Mouse (Mus musculus) neural tube, embryonic 10.5 days (tissue): ENCODE data around the gene Zfp64.
"Not testable (repeated sequence)": the region's sequence is repeated elsewhere in the genome, so short reads cannot be mapped to it uniquely, and the experiment has no call there.

Source experiments
- DNase-seq: peaks from one replicate; pipeline ENCODE4 v3.0.0-alpha.2; 2017; ENCODE audit warnings: low spot score; ENCODE audit errors: extremely low spot score

Gene Zfp64

GRCm38 (mm10) chr2:168895531-168895930 is 59.9 kb downstream of the Zfp64 start:
- no peak for DNase-seq

GRCm38 (mm10) chr2:168894738-168895137 is 60.6 kb downstream of the Zfp64 start:
- DNase-seq, result no peak

GRCm38 (mm10) chr2:168892057-168892456 is 63.3 kb downstream of the Zfp64 start:
- DNase-seq, result no peak

- no peak for DNase-seq
Observed at GRCm38 (mm10) chr2:168884641-168885040, 70.7 kb downstream of the Zfp64 start.

- DNase-seq, result no peak
Observed at GRCm38 (mm10) chr2:168882997-168883396, 72.4 kb downstream of the Zfp64 start.

- no peak for DNase-seq
Observed at GRCm38 (mm10) chr2:168881927-168882326, 73.5 kb downstream of the Zfp64 start.

GRCm38 (mm10) chr2:168879573-168879972 is 75.8 kb downstream of the Zfp64 start:
- DNase-seq, result no peak

GRCm38 (mm10) chr2:168878708-168879107 is 76.7 kb downstream of the Zfp64 start:
- no peak for DNase-seq

- DNase-seq, result no peak
Observed at GRCm38 (mm10) chr2:168878158-168878557, 77.2 kb downstream of the Zfp64 start.

- no peak for DNase-seq
Observed at GRCm38 (mm10) chr2:168876631-168877030, 78.8 kb downstream of the Zfp64 start.

- no peak for DNase-seq
Observed at GRCm38 (mm10) chr2:168874498-168874897, 80.9 kb downstream of the Zfp64 start.

GRCm38 (mm10) chr2:168871767-168872511 is 83.4 kb downstream of the Zfp64 start:
- peak; percentile 74 for DNase-seq

GRCm38 (mm10) chr2:168870480-168870879 is 84.9 kb downstream of the Zfp64 start:
- peak; percentile 53 for DNase-seq

GRCm38 (mm10) chr2:168866942-168867341 is 88.4 kb downstream of the Zfp64 start:
- no peak for DNase-seq

GRCm38 (mm10) chr2:168866436-168866835 is 89.0 kb downstream of the Zfp64 start:
- no peak for DNase-seq

GRCm38 (mm10) chr2:168864905-168865304 is 90.5 kb downstream of the Zfp64 start:
- no peak for DNase-seq

- DNase-seq, result no peak
Observed at GRCm38 (mm10) chr2:168862694-168863093, 92.7 kb downstream of the Zfp64 start.

- peak; percentile 67 for DNase-seq
Observed at GRCm38 (mm10) chr2:168860922-168861740, 94.3 kb downstream of the Zfp64 start.

GRCm38 (mm10) chr2:168860032-168860691 is 95.2 kb downstream of the Zfp64 start:
- DNase-seq, result no peak

GRCm38 (mm10) chr2:168856638-168857037 is 98.7 kb downstream of the Zfp64 start:
- DNase-seq, result no peak

- no peak for DNase-seq
Observed at GRCm38 (mm10) chr2:168854777-168855176, 100.6 kb downstream of the Zfp64 start.

- not testable (repeated sequence) for DNase-seq
Observed at GRCm38 (mm10) chr2:168853869-168854268, 101.5 kb downstream of the Zfp64 start.
